In the genomic region with DNA sequence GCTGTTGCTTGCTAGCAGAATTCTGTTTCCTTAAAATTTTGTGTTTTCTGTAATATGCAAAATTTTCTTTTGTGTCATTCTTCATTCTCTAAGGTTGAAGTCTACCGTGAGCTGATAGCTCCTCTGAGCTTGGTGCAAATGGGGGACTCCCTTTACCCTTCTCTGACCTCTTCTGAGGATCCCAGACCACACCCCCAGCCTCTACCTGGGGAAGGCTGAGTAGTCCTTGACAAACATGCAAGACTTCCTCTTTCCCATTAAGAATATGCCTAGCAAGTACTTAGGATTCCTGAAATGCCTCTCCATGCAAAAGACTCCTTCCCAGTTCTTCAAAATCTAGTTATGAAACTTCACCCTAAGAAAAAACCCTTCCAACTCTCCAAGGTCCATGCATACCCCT, we compare ENCODE assay signal across 15 mouse cellular contexts.
"Had no signal": no experiment of that assay in that cellular context is flagged by ENCODE, and none has a peak within 500 bp of the region (broad histone marks: within the 10 kb centered on the region; RNA-seq: fewer than 3 reads in every experiment).

No protein-coding gene starts in this region.

- H3K36me3 ChIP-seq: neural tube, embryonic 15.5 days; stomach, embryonic 15.5 days had no signal

- H3K9me3 ChIP-seq: neural tube, embryonic 15.5 days; stomach, embryonic 15.5 days had no signal

- DNase-seq: retina, postnatal 1 day; right cerebral cortex, adult 18-20 months; right cerebral cortex, postnatal 14 days; right cerebral cortex, postnatal 25 days; right cerebral cortex, postnatal 4 days; spleen, adult 18-20 months; thymus, adult 18-20 months; thymus, adult 2 months; thymus, postnatal 14 days; thymus, postnatal 25 days; thymus, postnatal 36 days; thymus, postnatal 4 days had no signal

- H3K4me2 ChIP-seq: neural tube, embryonic 15.5 days; stomach, embryonic 15.5 days had no signal

- H3K4me1 ChIP-seq: neural tube, embryonic 15.5 days; stomach, embryonic 15.5 days had no signal

- H3K27ac ChIP-seq: neural tube, embryonic 15.5 days; stomach, embryonic 15.5 days; stomach, postnatal 0 days had no signal

- H3K4me3 ChIP-seq: neural tube, embryonic 15.5 days; stomach, embryonic 15.5 days had no signal

- H3K9ac ChIP-seq: neural tube, embryonic 15.5 days; stomach, embryonic 15.5 days had no signal

- H3K27me3 ChIP-seq: neural tube, embryonic 15.5 days; stomach, embryonic 15.5 days had no signal
